Mouse (Mus musculus) lung, embryonic 15.5 days (tissue): ENCODE measurements around the gene Sec16b. TPM values are rescaled to one million over a fixed set of nuclear protein-coding genes. Genes with fewer than 3 reads are reported as not detected.

Experiments
- ATAC-seq: fragments of 200-750 bp; cut with Nextera tagmentation; 2 replicates; pipeline ENCODE4 v1.8.0; 2017; ENCODE audit warnings: moderate number of reproducible peaks, borderline replicate concordance; ENCODE audit not compliant: low FRiP score, low TSS enrichment; ENCODE audit errors: extremely low read depth
- H3K27ac ChIP-seq: fragments of 300-500 bp; sonication (generic); 2 replicates; pipeline ENCODE4 v1.5.1; 2015; ENCODE audit warnings: moderate library complexity, mild to moderate bottlenecking, inconsistent platforms
- H3K27me3 ChIP-seq: fragments of 300-500 bp; sonication (generic); 2 replicates; pipeline ENCODE4 v1.6.1; 2015; ENCODE audit warnings: inconsistent platforms
- H3K36me3 ChIP-seq: fragments of 300-500 bp; sonication (generic); 2 replicates; pipeline ENCODE4 v1.6.1; 2015; ENCODE audit warnings: inconsistent platforms
- H3K4me1 ChIP-seq: fragments of 300-500 bp; sonication (generic); 2 replicates; pipeline ENCODE4 v1.6.1; 2015; ENCODE audit warnings: inconsistent platforms
- H3K4me2 ChIP-seq: fragments of 300-500 bp; sonication (generic); 2 replicates; pipeline ENCODE4 v1.6.1; 2015; ENCODE audit warnings: inconsistent platforms, mild to moderate bottlenecking, moderate library complexity
- H3K4me3 ChIP-seq: fragments of 300-500 bp; sonication (generic); 2 replicates; pipeline ENCODE4 v1.5.1; 2015; ENCODE audit warnings: mild to moderate bottlenecking, inconsistent platforms
- H3K9ac ChIP-seq: fragments of 300-500 bp; sonication (generic); 2 replicates; pipeline ENCODE4 v1.6.1; 2015; ENCODE audit warnings: inconsistent platforms
- H3K9me3 ChIP-seq: fragments of 300-500 bp; sonication (generic); 2 replicates; pipeline ENCODE4 v1.6.1; 2016; ENCODE audit warnings: inconsistent platforms
- WGBS: fragments of 180-500 bp; shearing (Covaris S2); methylation state at CpG from one replicate; pipeline ENCODE4 v1.1.7; 2015; 5-methylcytosine and 5-hydroxymethylcytosine counted together
- polyA plus RNA-seq: library from polyadenylated mRNA; unstranded; fragments of >200 nt; fragmentation: Nextera tagmentation; extraction: Ambion mirVana; gene quantifications from 2 replicates; pipeline ENCODE4 v1.2.1, GENCODE M21; 2015

The Sec16b gene
- polyA plus RNA-seq, 1 experiment from 2014 or later: 2.1 TPM

GRCm38 (mm10) chr1:157567819-157568218 is 61.3 kb downstream of the Sec16b start:
- H3K9ac ChIP-seq: no peak overlapping the region
- H3K4me1 ChIP-seq: no peaks in the 10 kb centered on the region
- H3K27me3 ChIP-seq: no peaks in the 10 kb centered on the region
- H3K4me2 ChIP-seq: no peak overlapping the region
- no peak overlapping the region for H3K4me3 ChIP-seq
- no peak overlapping the region for H3K27ac ChIP-seq
- no peak for ATAC-seq
- 86% methylated on average over 8 of the region's 8 CpGs for WGBS
- no peaks in the 10 kb centered on the region for H3K9me3 ChIP-seq
- no peaks in the 10 kb centered on the region for H3K36me3 ChIP-seq

- H3K36me3 ChIP-seq: no peaks in the 10 kb centered on the region
- no peaks in the 10 kb centered on the region for H3K9me3 ChIP-seq
- H3K4me1 ChIP-seq: no peaks in the 10 kb centered on the region
- no peak overlapping the region for H3K9ac ChIP-seq
- H3K27me3 ChIP-seq: no peaks in the 10 kb centered on the region
- no peak overlapping the region for H3K4me3 ChIP-seq
- no peak overlapping the region for H3K4me2 ChIP-seq
- ATAC-seq: no peak; the same call in 1 of the 2 replicates
- H3K27ac ChIP-seq: no peak overlapping the region
- whole genome bisulfite sequencing: 63% methylated on average over 5 of the region's 5 CpGs
These were observed 62.9 kb downstream of the Sec16b start for GRCm38 (mm10) chr1:157569263-157570090.

- Histone ChIP-seq H3K9ac (no peak overlapping the region), H3K4me3 (no peak overlapping the region), H3K27me3 (no peaks in the 10 kb centered on the region), H3K4me1 (no peaks in the 10 kb centered on the region), H3K36me3 (no peaks in the 10 kb centered on the region), H3K9me3 (no peaks in the 10 kb centered on the region), H3K27ac (no peak overlapping the region), H3K4me2 (no peak overlapping the region)
- WGBS: 70% methylated on average over 3 of the region's 3 CpGs
- ATAC-seq: no peak
These were observed 68.8 kb downstream of the Sec16b start for GRCm38 (mm10) chr1:157575316-157575715.

- H3K27ac ChIP-seq: no peak overlapping the region
- H3K9me3 ChIP-seq: no peaks in the 10 kb centered on the region
- H3K27me3 ChIP-seq: no peaks in the 10 kb centered on the region
- H3K4me3 ChIP-seq: no peak overlapping the region
- no peak for ATAC-seq
- H3K36me3 ChIP-seq: no peaks in the 10 kb centered on the region
- H3K4me2 ChIP-seq: no peak overlapping the region
- H3K4me1 ChIP-seq: no peaks in the 10 kb centered on the region
- 74% methylated on average over 8 of the region's 8 CpGs for WGBS
- H3K9ac ChIP-seq: no peak overlapping the region
These were observed 71.8 kb downstream of the Sec16b start for GRCm38 (mm10) chr1:157578336-157578735.

- Histone ChIP-seq H3K4me3 (no peak overlapping the region), H3K4me2 (no peak overlapping the region), H3K27me3 (no peaks in the 10 kb centered on the region), H3K4me1 (no peaks in the 10 kb centered on the region), H3K9me3 (no peaks in the 10 kb centered on the region), H3K9ac (no peak overlapping the region), H3K27ac (no peak overlapping the region), H3K36me3 (no peaks in the 10 kb centered on the region)
- ATAC-seq: no peak
- WGBS: 68% methylated on average over 5 of the region's 5 CpGs
These were observed 80.0 kb downstream of the Sec16b start for GRCm38 (mm10) chr1:157586556-157586955.

GRCm38 (mm10) chr1:157592039-157592438 is 85.5 kb downstream of the Sec16b start:
- H3K27ac ChIP-seq: no peak overlapping the region
- no peaks in the 10 kb centered on the region for H3K27me3 ChIP-seq
- H3K36me3 ChIP-seq: no peaks in the 10 kb centered on the region
- no peak for ATAC-seq
- H3K4me1 ChIP-seq: no peaks in the 10 kb centered on the region
- H3K4me2 ChIP-seq: no peak overlapping the region
- H3K4me3 ChIP-seq: no peak overlapping the region
- H3K9ac ChIP-seq: no peak overlapping the region
- no peaks in the 10 kb centered on the region for H3K9me3 ChIP-seq
- 39% methylated on average over 2 of the region's 2 CpGs for WGBS

- H3K36me3 ChIP-seq: no peaks in the 10 kb centered on the region
- H3K9me3 ChIP-seq: no peaks in the 10 kb centered on the region
- H3K27ac ChIP-seq: no peak overlapping the region
- no peak for ATAC-seq
- no peak overlapping the region for H3K9ac ChIP-seq
- no peak overlapping the region for H3K4me2 ChIP-seq
- 52% methylated on average over 5 of the region's 5 CpGs for WGBS
- H3K4me1 ChIP-seq: no peaks in the 10 kb centered on the region
- H3K4me3 ChIP-seq: no peak overlapping the region
- no peaks in the 10 kb centered on the region for H3K27me3 ChIP-seq
These were observed 88.0 kb downstream of the Sec16b start for GRCm38 (mm10) chr1:157594561-157594960.

GRCm38 (mm10) chr1:157595165-157595564 is 88.6 kb downstream of the Sec16b start:
- Histone ChIP-seq H3K36me3 (no peaks in the 10 kb centered on the region), H3K4me3 (no peak overlapping the region), H3K27me3 (no peaks in the 10 kb centered on the region), H3K9me3 (no peaks in the 10 kb centered on the region), H3K9ac (no peak overlapping the region), H3K27ac (no peak overlapping the region), H3K4me2 (no peak overlapping the region), H3K4me1 (no peaks in the 10 kb centered on the region)
- 60% methylated on average over 9 of the region's 9 CpGs for WGBS
- ATAC-seq: no peak

- Histone ChIP-seq H3K27ac (no peak overlapping the region), H3K4me2 (no peak overlapping the region), H3K9ac (no peak overlapping the region), H3K36me3 (no peaks in the 10 kb centered on the region), H3K4me3 (no peak overlapping the region), H3K27me3 (no peaks in the 10 kb centered on the region), H3K9me3 (no peaks in the 10 kb centered on the region), H3K4me1 (no peaks in the 10 kb centered on the region; the same call in 1 of the 2 replicates)
- ATAC-seq: no peak
- WGBS: 22% methylated on average over 5 of the region's 5 CpGs
These were observed 98.0 kb downstream of the Sec16b start for GRCm38 (mm10) chr1:157604513-157604912.

Other genes with a start within 250 kb of the Sec16b start
- 8.9 and 9.5 TPM in 2 replicates for gene Rasal2, start 94.1 kb upstream of the Sec16b start, polyA plus RNA-seq
- gene Cryzl2, start 48.2 kb upstream of the Sec16b start, polyA plus RNA-seq: 11.4 and 13.4 TPM in 2 replicates